ENCODE assay signal across 8 mouse cellular contexts in genomic region chr10:76118741-76119140, GRCm38 (mm10). TPM values are rescaled to one million over a fixed set of nuclear protein-coding genes. Genes with fewer than 3 reads are reported as not detected.
DNase-seq lines count a peak whose midpoint lies in the region; ATAC-seq and TF ChIP-seq lines count a peak whose summit lies in the region.

No protein-coding gene starts in this region.

- H3K9me3 ChIP-seq in kidney, postnatal 0 days (replicated peaks; ENCODE audit: low read length), result no peaks in the 10 kb centered on the region
- H3K9me3 ChIP-seq in limb, embryonic 10.5 days (replicated peaks), result no peaks in the 10 kb centered on the region
- H3K9me3 ChIP-seq in heart, embryonic 11.5 days (replicated peaks; ENCODE audit: control insufficient read depth, low read length), result no peaks in the 10 kb centered on the region

- H3K4me1 ChIP-seq in kidney, postnatal 0 days (replicated peaks; ENCODE audit: insufficient read depth, low read length), result 0 out of 2 replicates have a peak, but pooled peaks cover 4% of the 10 kb centered on the region
- H3K4me1 ChIP-seq in limb, embryonic 10.5 days, result no peaks in the 10 kb centered on the region
- 0 out of 2 replicates have a peak, but pooled peaks cover 2% of the 10 kb centered on the region for H3K4me1 ChIP-seq in heart, embryonic 11.5 days (ENCODE audit: control insufficient read depth, insufficient read depth, low read length)

- H3K27ac ChIP-seq in kidney, postnatal 0 days, result no peak overlapping the region
- no peak overlapping the region for H3K27ac ChIP-seq in limb, embryonic 10.5 days
- H3K27ac ChIP-seq in heart, embryonic 11.5 days (ENCODE audit: low read depth, low read length), result no peak overlapping the region

- in situ Hi-C loops in Patski (cut with MboI; ENCODE audit: low pct_unique_long_range_greater_than_20kb), result no loop called here

- TF ChIP-seq CTCF in kidney, postnatal 0 days (IDR thresholded peaks at IDR 0.05; ENCODE audit: low read depth), result peak; percentile 52
- TF ChIP-seq CTCF in Patski (IDR thresholded peaks at IDR 0.05), result peak; percentile 49

- POLR2A ChIA-PET in Patski (lab: Charles Lee), result no interaction called here

- H3K9ac ChIP-seq in kidney, postnatal 0 days (ENCODE audit: low read depth, low read length), result no peak overlapping the region
- H3K9ac ChIP-seq in heart, embryonic 11.5 days (ENCODE audit: low read depth, low read length), result no peak overlapping the region

- no peaks in the 10 kb centered on the region for H3K27me3 ChIP-seq in kidney, postnatal 0 days (ENCODE audit: insufficient read depth, low read length)
- H3K27me3 ChIP-seq in Patski, result no peaks in the 10 kb centered on the region
- no peaks in the 10 kb centered on the region for H3K27me3 ChIP-seq in limb, embryonic 10.5 days (ENCODE audit: low read depth, poor library complexity, severe bottlenecking)
- H3K27me3 ChIP-seq in heart, embryonic 11.5 days (ENCODE audit: control insufficient read depth, insufficient read depth, low read length), result no peaks in the 10 kb centered on the region

- DNase-seq in kidney, postnatal 0 days (ENCODE audit: low spot score), result no peak
- no peak for DNase-seq in kidney, postnatal 14 days
- DNase-seq in B cell, adult 2 months, result peak; percentile 49 to 53
- no peak for DNase-seq in Patski (ENCODE audit: low read depth, low spot score)
- DNase-seq in limb, embryonic 10.5 days (ENCODE audit: low spot score), result peak; percentile 39

- no peaks in the 10 kb centered on the region for H3K36me3 ChIP-seq in kidney, postnatal 0 days (ENCODE audit: insufficient read depth, low read length)
- H3K36me3 ChIP-seq in limb, embryonic 10.5 days, result no peaks in the 10 kb centered on the region
- H3K36me3 ChIP-seq in heart, embryonic 11.5 days (ENCODE audit: control insufficient read depth, insufficient read depth, low read length), result no peaks in the 10 kb centered on the region

- no peak for ATAC-seq in kidney, postnatal 0 days (replicated peaks; ENCODE audit: low FRiP score, low read depth)
- ATAC-seq in Patski, result no peak
- no peak for ATAC-seq in heart, embryonic 11.5 days (replicated peaks; ENCODE audit: insufficient number of reproducible peaks, low FRiP score, low TSS enrichment)
- no peak for ATAC-seq in cerebellum, adult (ENCODE audit: insufficient number of reproducible peaks, low FRiP score, low TSS enrichment)
- ATAC-seq in inflammation-experienced regulatory T-cells, adult 6 months, result no peak

- WGBS in kidney, postnatal 0 days, result 9% methylated on average over 1 of the region's 1 CpGs
- WGBS in limb, embryonic 10.5 days, result 9% methylated on average over 1 of the region's 1 CpGs
- 25% methylated on average over 1 of the region's 1 CpGs for WGBS in heart, embryonic 11.5 days (ENCODE audit: insufficient replicate concordance)

- H3K4me3 ChIP-seq in kidney, postnatal 0 days (replicated peaks; ENCODE audit: low read depth, low read length), result no peak overlapping the region
- H3K4me3 ChIP-seq in limb, embryonic 10.5 days, result no peak overlapping the region
- no peak overlapping the region for H3K4me3 ChIP-seq in heart, embryonic 11.5 days (ENCODE audit: low read depth, low read length)

- CTCF ChIA-PET in Patski (lab: Charles Lee), result interaction anchor here (1.1 to 1.4 kb wide), 4 partner anchors 10 to 177 kb away, joined by 3 to 4 read pairs (median 3); no protein-coding TSS in a partner anchor

- H3K4me2 ChIP-seq in kidney, postnatal 0 days (ENCODE audit: low read length), result no peak overlapping the region
- no peak overlapping the region for H3K4me2 ChIP-seq in heart, embryonic 11.5 days

RNA-seq across cellular contexts. Expression of gene Slc5a4b, which starts 8.0 kb away (rescaled TPM):
- 0.06 and 0.14 TPM in 2 replicates for polyA plus RNA-seq in kidney, postnatal 0 days (2015; fragmentation: Nextera tagmentation; extraction: Ambion mirVana)
- polyA plus RNA-seq in Patski (2021), result not detected
- 0.04 TPM in 1 of 2 replicates, not detected in the other for polyA plus RNA-seq in limb, embryonic 10.5 days (2016; fragmentation: Nextera tagmentation; extraction: Ambion mirVana)
- not detected in 2 replicates for polyA plus RNA-seq in heart, embryonic 11.5 days (2014; fragmentation: Nextera tagmentation; extraction: Ambion mirVana)
- polyA plus RNA-seq in inflammation-experienced regulatory T-cells, adult 6 months (2017; shearing (Covaris generic)), result not detected

RNA-seq across cellular contexts. Expression of gene Slc5a4a, which starts 28.5 kb away (rescaled TPM):
- not detected in 2 replicates for polyA plus RNA-seq in kidney, postnatal 0 days (2015; fragmentation: Nextera tagmentation; extraction: Ambion mirVana)
- polyA plus RNA-seq in Patski (2021), result not detected
- not detected in 2 replicates for polyA plus RNA-seq in limb, embryonic 10.5 days (2016; fragmentation: Nextera tagmentation; extraction: Ambion mirVana)
- not detected in 2 replicates for polyA plus RNA-seq in heart, embryonic 11.5 days (2014; fragmentation: Nextera tagmentation; extraction: Ambion mirVana)
- not detected for polyA plus RNA-seq in inflammation-experienced regulatory T-cells, adult 6 months (2017; shearing (Covaris generic))

Comparison
In these comparisons a context has a peak if more than half of its experiments do, and no peak if none do; other contexts are left out.
1. DNase-seq: peak in B cell, adult 2 months (2 of 2) and limb, embryonic 10.5 days (single experiment); none in kidney, postnatal 0 days (single experiment), kidney, postnatal 14 days (single experiment) and Patski (single experiment).